Mouse (Mus musculus) embryonic fibroblast, embryonic 13.5 days (primary cell): ENCODE measurements around the gene Bod1.

Source experiments
- CTCF ChIP-seq: IDR thresholded peaks from 2 replicates; pipeline ENCODE4 v1.5.1; 2011; ENCODE audit warnings: mild to moderate bottlenecking, control low read depth, low read length, moderate library complexity, borderline replicate concordance; ENCODE audit not compliant: insufficient read depth
- POLR2A ChIP-seq: IDR thresholded peaks from 2 replicates; pipeline ENCODE4 v1.6.1; 2011; ENCODE audit warnings: low read depth, mild to moderate bottlenecking, control low read depth, low read length, moderate library complexity

- TF ChIP-seq CTCF, result no peak
- no peak; the same call in 1 of the 2 replicates for TF ChIP-seq POLR2A
Measured at GRCm38 (mm10) chr11:31672170-31672563, 482 bp upstream of the Bod1 start.
